Mouse (Mus musculus) hindbrain, embryonic 14.5 days (tissue): Measurements from ENCODE around the gene Gm14412. TPM values are rescaled to one million over a fixed set of nuclear protein-coding genes. Genes with fewer than 3 reads are reported as not detected.
"Not testable (repeated sequence)": the region's sequence is repeated elsewhere in the genome, so short reads cannot be mapped to it uniquely, and the experiment has no call there.

ENCODE experiments used
- ATAC-seq: fragments of 200-750 bp; cut with Nextera tagmentation; 2 replicates; pipeline ENCODE4 v1.8.0; 2017; ENCODE audit warnings: moderate number of reproducible peaks, mild to moderate bottlenecking, moderate TSS enrichment, moderate library complexity; ENCODE audit not compliant: low FRiP score
- DNase-seq: peaks from one replicate; pipeline ENCODE4 v3.0.0-alpha.2; 2015; ENCODE audit warnings: low spot score
- H3K27ac ChIP-seq: fragments of 300-500 bp; sonication (generic); 2 replicates; pipeline ENCODE4 v1.5.1; 2014; ENCODE audit warnings: mild to moderate bottlenecking, moderate library complexity
- H3K27me3 ChIP-seq: fragments of 300-500 bp; sonication (generic); 2 replicates; pipeline ENCODE4 v1.6.1; 2014; ENCODE audit warnings: mild to moderate bottlenecking, low read length, mixed read lengths; ENCODE audit not compliant: control insufficient read depth, insufficient read depth
- H3K36me3 ChIP-seq: fragments of 300-500 bp; sonication (generic); replicated peaks from 2 replicates; pipeline ENCODE4 v1.6.1; 2014; ENCODE audit not compliant: control insufficient read depth, insufficient read depth
- H3K4me1 ChIP-seq: fragments of 300-500 bp; sonication (generic); replicated peaks from 2 replicates; pipeline ENCODE4 v1.6.1; 2014; ENCODE audit warnings: antibody characterized with exemption, low read length, mixed read lengths; ENCODE audit not compliant: control insufficient read depth, insufficient read depth
- H3K4me2 ChIP-seq: fragments of 300-500 bp; sonication (generic); replicated peaks from 2 replicates; pipeline ENCODE4 v1.6.1; 2014; ENCODE audit warnings: mild to moderate bottlenecking, moderate library complexity
- H3K4me3 ChIP-seq: fragments of 300-500 bp; sonication (generic); replicated peaks from 2 replicates; pipeline ENCODE4 v1.5.1; 2014; ENCODE audit warnings: mild to moderate bottlenecking, low read length
- H3K9ac ChIP-seq: fragments of 300-500 bp; sonication (generic); 2 replicates; pipeline ENCODE4 v1.6.1; 2014
- H3K9me3 ChIP-seq: fragments of 300-500 bp; sonication (generic); 2 replicates; pipeline ENCODE4 v1.6.1; 2016; ENCODE audit warnings: low read length; ENCODE audit not compliant: control insufficient read depth
- WGBS: fragments of 180-500 bp; shearing (Covaris S2); extraction: QIAGEN DNeasy Blood & Tissue Kit; methylation state at CpG from one replicate; pipeline ENCODE4 v1.1.7; 2014; 5-methylcytosine and 5-hydroxymethylcytosine counted together
- polyA plus RNA-seq: library from polyadenylated mRNA; unstranded; fragments of >200 nt; fragmentation: Nextera tagmentation; extraction: Ambion mirVana; gene quantifications from 2 replicates; pipeline ENCODE4 v1.2.1, GENCODE M21; 2014

The Gm14412 gene
- polyA plus RNA-seq = 0.44 and 0.82 TPM in 2 replicates

- H3K27me3 ChIP-seq, H3K27ac ChIP-seq, H3K4me3 ChIP-seq, H3K9ac ChIP-seq, DNase-seq, ATAC-seq, H3K9me3 ChIP-seq, H3K4me1 ChIP-seq, H3K36me3 ChIP-seq, H3K4me2 ChIP-seq: not testable (repeated sequence)
- WGBS = 87% methylated on average over 2 of the region's 2 CpGs
These were observed at the start of gene Gm14412 for GRCm38 (mm10) chr2:177324257-177324733. Gm14412 (minus strand) TSS chr2:177324307.

GRCm38 (mm10) chr2:177329661-177330292 is 5.7 kb upstream of the Gm14412 start:
- H3K36me3 ChIP-seq, H3K4me3 ChIP-seq, H3K27me3 ChIP-seq, H3K9me3 ChIP-seq, H3K27ac ChIP-seq, H3K4me1 ChIP-seq, ATAC-seq, DNase-seq, H3K4me2 ChIP-seq, H3K9ac ChIP-seq: not testable (repeated sequence)
- 87% methylated on average over 3 of the region's 4 CpGs for WGBS

GRCm38 (mm10) chr2:177321361-177321760 is 2.7 kb downstream of the Gm14412 start:
- not testable (repeated sequence) for H3K27ac ChIP-seq, H3K36me3 ChIP-seq, H3K4me1 ChIP-seq, H3K27me3 ChIP-seq, H3K9me3 ChIP-seq, H3K4me3 ChIP-seq, H3K4me2 ChIP-seq, ATAC-seq, DNase-seq, H3K9ac ChIP-seq

GRCm38 (mm10) chr2:177320786-177321320 is 3.3 kb downstream of the Gm14412 start:
- H3K9ac ChIP-seq, ATAC-seq, H3K9me3 ChIP-seq, H3K27me3 ChIP-seq, H3K36me3 ChIP-seq, H3K4me3 ChIP-seq, H3K27ac ChIP-seq, H3K4me1 ChIP-seq, H3K4me2 ChIP-seq, DNase-seq: not testable (repeated sequence)
- 69% methylated on average over 2 of the region's 2 CpGs for WGBS

- WGBS = 81% methylated on average over 1 of the region's 1 CpGs
- ATAC-seq = no peak
These were observed 5.1 kb downstream of the Gm14412 start for GRCm38 (mm10) chr2:177318996-177319395.

GRCm38 (mm10) chr2:177309627-177310026 is 14.5 kb downstream of the Gm14412 start:
- not testable (repeated sequence) for H3K27ac ChIP-seq, ATAC-seq, DNase-seq, H3K36me3 ChIP-seq, H3K4me2 ChIP-seq, H3K4me3 ChIP-seq, H3K9me3 ChIP-seq, H3K27me3 ChIP-seq, H3K4me1 ChIP-seq, H3K9ac ChIP-seq
- 94% methylated on average over 4 of the region's 4 CpGs for WGBS

More at GRCm38 (mm10) chr2:177318996-177319395, 5.1 kb downstream of the Gm14412 start:
- H3K4me2 ChIP-seq = no peak overlapping the region
- H3K27ac ChIP-seq = no peak overlapping the region
- no peaks in the 10 kb centered on the region for H3K36me3 ChIP-seq
- no peaks in the 10 kb centered on the region for H3K27me3 ChIP-seq
- peaks cover 9% of the 10 kb centered on the region; the same call in 1 of the 2 replicates for H3K9me3 ChIP-seq
- H3K9ac ChIP-seq = no peak overlapping the region
- no peaks in the 10 kb centered on the region for H3K4me1 ChIP-seq
- no peak for DNase-seq
- H3K4me3 ChIP-seq = no peak overlapping the region

- WGBS = no CpG with 5 or more reads among the region's 2 CpGs
These were observed 19.1 kb downstream of the Gm14412 start for GRCm38 (mm10) chr2:177304980-177305379.

GRCm38 (mm10) chr2:177283701-177284100 is 40.4 kb downstream of the Gm14412 start:
- H3K4me1 ChIP-seq, ATAC-seq, DNase-seq, H3K36me3 ChIP-seq, H3K9me3 ChIP-seq, H3K4me3 ChIP-seq, H3K27ac ChIP-seq, H3K27me3 ChIP-seq, H3K4me2 ChIP-seq, H3K9ac ChIP-seq: not testable (repeated sequence)
- WGBS = 25% methylated on average over 3 of the region's 3 CpGs

More at GRCm38 (mm10) chr2:177304980-177305379, 19.1 kb downstream of the Gm14412 start:
- H3K36me3 ChIP-seq, ATAC-seq, DNase-seq, H3K4me2 ChIP-seq, H3K27ac ChIP-seq, H3K4me1 ChIP-seq, H3K4me3 ChIP-seq, H3K27me3 ChIP-seq, H3K9me3 ChIP-seq, H3K9ac ChIP-seq: not testable (repeated sequence)

GRCm38 (mm10) chr2:177277754-177278153 is 46.4 kb downstream of the Gm14412 start:
- WGBS = 69% methylated on average over 1 of the region's 2 CpGs
- DNase-seq, ATAC-seq: not testable (repeated sequence)

More at GRCm38 (mm10) chr2:177277754-177278153, 46.4 kb downstream of the Gm14412 start:
- not testable (repeated sequence) for H3K4me1 ChIP-seq, H3K27ac ChIP-seq, H3K9me3 ChIP-seq, H3K4me2 ChIP-seq, H3K36me3 ChIP-seq, H3K4me3 ChIP-seq, H3K9ac ChIP-seq, H3K27me3 ChIP-seq
